Mouse (Mus musculus) hindbrain, embryonic 14.5 days (tissue): ENCODE results near the gene Fgfr2. TPM values are rescaled to one million over a fixed set of nuclear protein-coding genes. Genes with fewer than 3 reads are reported as not detected.

Experiments used
- ATAC-seq: fragments of 200-750 bp; cut with Nextera tagmentation; 2 replicates; pipeline ENCODE4 v1.8.0; 2017; ENCODE audit warnings: moderate number of reproducible peaks, mild to moderate bottlenecking, moderate TSS enrichment, moderate library complexity; ENCODE audit not compliant: low FRiP score
- DNase-seq: peaks from one replicate; pipeline ENCODE4 v3.0.0-alpha.2; 2015; ENCODE audit warnings: low spot score
- H3K27ac ChIP-seq: fragments of 300-500 bp; sonication (generic); 2 replicates; pipeline ENCODE4 v1.5.1; 2014; ENCODE audit warnings: mild to moderate bottlenecking, moderate library complexity
- H3K27me3 ChIP-seq: fragments of 300-500 bp; sonication (generic); 2 replicates; pipeline ENCODE4 v1.6.1; 2014; ENCODE audit warnings: mild to moderate bottlenecking, low read length, mixed read lengths; ENCODE audit not compliant: control insufficient read depth, insufficient read depth
- H3K36me3 ChIP-seq: fragments of 300-500 bp; sonication (generic); replicated peaks from 2 replicates; pipeline ENCODE4 v1.6.1; 2014; ENCODE audit not compliant: control insufficient read depth, insufficient read depth
- H3K4me1 ChIP-seq: fragments of 300-500 bp; sonication (generic); replicated peaks from 2 replicates; pipeline ENCODE4 v1.6.1; 2014; ENCODE audit warnings: antibody characterized with exemption, low read length, mixed read lengths; ENCODE audit not compliant: control insufficient read depth, insufficient read depth
- H3K4me2 ChIP-seq: fragments of 300-500 bp; sonication (generic); replicated peaks from 2 replicates; pipeline ENCODE4 v1.6.1; 2014; ENCODE audit warnings: mild to moderate bottlenecking, moderate library complexity
- H3K4me3 ChIP-seq: fragments of 300-500 bp; sonication (generic); replicated peaks from 2 replicates; pipeline ENCODE4 v1.5.1; 2014; ENCODE audit warnings: mild to moderate bottlenecking, low read length
- H3K9ac ChIP-seq: fragments of 300-500 bp; sonication (generic); 2 replicates; pipeline ENCODE4 v1.6.1; 2014
- H3K9me3 ChIP-seq: fragments of 300-500 bp; sonication (generic); 2 replicates; pipeline ENCODE4 v1.6.1; 2016; ENCODE audit warnings: low read length; ENCODE audit not compliant: control insufficient read depth
- WGBS: fragments of 180-500 bp; shearing (Covaris S2); extraction: QIAGEN DNeasy Blood & Tissue Kit; methylation state at CpG from one replicate; pipeline ENCODE4 v1.1.7; 2014; 5-methylcytosine and 5-hydroxymethylcytosine counted together
- polyA plus RNA-seq: library from polyadenylated mRNA; unstranded; fragments of >200 nt; fragmentation: Nextera tagmentation; extraction: Ambion mirVana; gene quantifications from 2 replicates; pipeline ENCODE4 v1.2.1, GENCODE M21; 2014

Fgfr2 gene
- polyA plus RNA-seq, 1 experiment from 2014 or later = 43.5 TPM

DNA sequence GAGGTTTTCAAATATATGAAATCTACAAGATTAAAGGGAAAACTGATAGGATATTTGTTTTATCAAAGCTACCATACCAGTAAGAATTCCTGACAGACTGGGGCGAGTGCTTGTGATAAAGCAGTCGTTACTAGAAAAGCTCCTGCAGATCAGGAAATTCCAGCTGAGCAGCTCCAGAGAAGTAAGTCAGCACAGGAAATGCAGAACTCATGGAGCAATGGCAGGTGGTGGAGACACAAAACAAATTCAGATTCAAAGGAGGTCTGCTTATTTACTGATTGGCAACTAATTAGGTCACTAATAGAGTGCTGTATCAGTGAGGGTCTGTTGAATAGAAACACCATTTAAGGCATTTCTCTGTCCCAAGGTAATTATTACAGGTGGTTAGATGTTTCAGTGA lies 2232.3 kb downstream of the Fgfr2 start:
- ATAC-seq = no peak
- 64% methylated on average over 2 of the region's 2 CpGs for WGBS

DNA sequence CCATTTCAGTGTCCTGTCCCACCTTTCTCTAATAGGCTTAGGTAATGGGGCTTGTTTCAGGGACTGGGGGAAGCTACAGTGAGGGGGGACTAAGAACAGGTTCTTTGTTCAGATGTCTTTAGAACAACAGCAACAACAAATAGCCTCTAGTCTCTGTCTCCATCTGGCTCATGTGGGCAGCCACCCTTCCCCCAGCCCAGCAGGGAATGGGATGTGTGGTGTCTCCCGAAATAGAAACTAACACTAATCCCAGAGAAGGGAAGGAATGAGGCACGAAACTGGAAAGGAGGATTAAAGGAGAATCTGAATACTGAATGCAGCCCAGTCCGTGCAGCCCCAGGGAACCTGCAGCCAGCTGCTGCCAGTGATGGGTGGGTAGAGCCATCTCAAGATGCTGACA lies 2235.2 kb downstream of the Fgfr2 start:
- Histone ChIP-seq H3K4me1 (no peaks in the 10 kb centered on the region), H3K4me3 (no peak overlapping the region), H3K9ac (no peak overlapping the region), H3K27me3 (no peaks in the 10 kb centered on the region), H3K36me3 (peaks cover 55% of the 10 kb centered on the region), H3K9me3 (no peaks in the 10 kb centered on the region), H3K4me2 (no peak overlapping the region), H3K27ac (no peak overlapping the region)
- ATAC-seq (no peak), DNase-seq (no peak)
- 14% methylated on average over 3 of the region's 3 CpGs for WGBS

More for the DNA sequence above, 2232.3 kb downstream of the Fgfr2 start:
- Histone ChIP-seq H3K4me3 (no peak overlapping the region), H3K4me2 (no peak overlapping the region), H3K36me3 (peaks cover 63% of the 10 kb centered on the region), H3K4me1 (no peaks in the 10 kb centered on the region), H3K27me3 (no peaks in the 10 kb centered on the region), H3K9me3 (no peaks in the 10 kb centered on the region), H3K27ac (no peak overlapping the region), H3K9ac (no peak overlapping the region)
- no peak for DNase-seq

GRCm38 (mm10) chr7:130886246-130886645 lies 2236.9 kb downstream of the Fgfr2 start:
- 90% methylated on average over 3 of the region's 3 CpGs for WGBS
- ATAC-seq (no peak), DNase-seq (no peak)
- no peaks in the 10 kb centered on the region for H3K9me3 ChIP-seq
- H3K9ac ChIP-seq = no peak overlapping the region
- no peak overlapping the region for H3K27ac ChIP-seq
- no peak overlapping the region for H3K4me2 ChIP-seq
- peaks cover 47% of the 10 kb centered on the region for H3K36me3 ChIP-seq
- H3K4me1 ChIP-seq = no peaks in the 10 kb centered on the region
- H3K4me3 ChIP-seq = no peak overlapping the region
- H3K27me3 ChIP-seq = no peaks in the 10 kb centered on the region

- no peak overlapping the region for H3K4me2 ChIP-seq
Observed at GRCm38 (mm10) chr7:130884161-130884560, 2239.0 kb downstream of the Fgfr2 start.

GRCm38 (mm10) chr7:130867256-130867655 lies 2255.9 kb downstream of the Fgfr2 start:
- DNase-seq (no peak), ATAC-seq (no peak)
- Histone ChIP-seq H3K9me3 (no peaks in the 10 kb centered on the region), H3K4me1 (peaks cover 14% of the 10 kb centered on the region), H3K4me3 (peak overlapping the region; percentile 59), H3K36me3 (no peaks in the 10 kb centered on the region), H3K27ac (no peak overlapping the region), H3K27me3 (no peaks in the 10 kb centered on the region), H3K4me2 (peak overlapping the region; percentile 59), H3K9ac (peak overlapping the region; percentile 9; the same call in 1 of the 2 replicates)
- WGBS = 53% methylated on average over 3 of the region's 3 CpGs

More at GRCm38 (mm10) chr7:130884161-130884560, 2239.0 kb downstream of the Fgfr2 start:
- Histone ChIP-seq H3K4me3 (no peak overlapping the region), H3K9me3 (no peaks in the 10 kb centered on the region), H3K9ac (no peak overlapping the region), H3K27ac (no peak overlapping the region), H3K36me3 (peaks cover 49% of the 10 kb centered on the region), H3K27me3 (no peaks in the 10 kb centered on the region), H3K4me1 (no peaks in the 10 kb centered on the region)
- no peak for ATAC-seq
- no peak for DNase-seq
- 94% methylated on average over 2 of the region's 2 CpGs for WGBS

- H3K36me3 ChIP-seq = no peaks in the 10 kb centered on the region
- WGBS = 2% methylated on average over 13 of the region's 13 CpGs
- peak; percentile 31 for DNase-seq
- ATAC-seq = no peak
- peak overlapping the region; percentile 59 for H3K4me2 ChIP-seq
- H3K27ac ChIP-seq = peak overlapping the region; percentile 88
- H3K4me1 ChIP-seq = peaks cover 14% of the 10 kb centered on the region
- peak overlapping the region; percentile 59 for H3K4me3 ChIP-seq
- no peaks in the 10 kb centered on the region for H3K27me3 ChIP-seq
- peak overlapping the region; percentile 71 for H3K9ac ChIP-seq
- no peaks in the 10 kb centered on the region for H3K9me3 ChIP-seq
Observed at GRCm38 (mm10) chr7:130866640-130867039, 2256.5 kb downstream of the Fgfr2 start.

DNA sequence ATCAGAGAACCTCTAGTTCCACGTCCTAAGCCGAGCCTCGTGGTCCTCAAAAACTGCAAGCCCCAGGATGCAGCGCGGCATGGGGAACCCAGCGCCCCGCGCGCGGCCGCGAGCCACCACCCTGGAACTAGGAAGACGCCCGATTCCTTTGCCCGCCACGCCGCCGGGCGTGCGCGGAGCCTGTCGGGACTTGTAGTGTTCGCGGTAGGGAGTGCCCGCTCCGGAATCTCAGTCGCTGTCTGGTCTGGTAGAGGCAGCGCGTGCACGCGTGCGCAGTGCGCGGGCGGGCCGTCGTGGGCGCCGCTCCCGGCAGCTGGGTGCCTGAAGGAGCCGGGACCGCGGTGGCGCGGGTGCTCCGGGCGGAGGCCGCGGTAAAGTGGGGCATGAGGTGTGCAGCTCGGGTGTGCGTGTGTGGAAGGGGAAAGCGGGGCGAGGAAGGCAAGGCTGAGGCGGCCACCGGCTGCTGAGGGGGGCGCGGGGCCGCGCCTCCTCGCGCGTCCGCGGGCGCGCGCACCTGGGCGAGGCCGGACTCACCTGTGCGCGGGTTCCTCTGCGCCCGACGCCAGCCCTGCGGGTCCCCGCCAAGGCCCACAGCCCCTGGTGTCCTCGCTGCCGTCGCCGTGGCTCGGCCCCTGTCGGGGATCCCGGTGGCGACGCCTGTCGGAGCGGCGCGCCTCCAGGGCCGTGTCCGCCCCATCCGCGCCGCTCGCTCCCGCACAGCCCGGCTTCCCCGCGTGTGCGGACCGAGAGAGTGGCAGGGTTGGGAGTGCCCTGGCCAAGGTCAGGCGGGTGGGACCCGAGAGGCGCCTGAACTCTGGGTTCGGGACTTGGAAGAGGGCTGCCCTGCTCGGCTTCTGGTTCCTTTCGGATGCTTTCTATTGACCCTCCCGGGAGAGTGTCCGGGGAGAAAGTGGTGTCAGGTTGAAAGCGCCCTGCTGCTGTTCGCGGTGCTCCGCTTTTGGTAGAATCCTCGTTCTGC lies 2257.2 kb downstream of the Fgfr2 start, which contains the start of gene Plekha1:
Gene Plekha1, plus strand, starts transcription at position 144 of the 979 bp plus-strand sequence.
- H3K9ac ChIP-seq = peak within 1 kb of the TSS; percentile 71
- DNase-seq (peak; percentile 97), ATAC-seq (peak; percentile 98)
- no peaks in the 10 kb centered on the region for H3K9me3 ChIP-seq
- WGBS = under 1% methylated on average over 105 of the region's 114 CpGs
- H3K36me3 ChIP-seq = no peaks in the 10 kb centered on the region
- peak within 1 kb of the TSS; percentile 59 for H3K4me2 ChIP-seq
- H3K27me3 ChIP-seq = no peaks in the 10 kb centered on the region
- H3K4me3 ChIP-seq = peak within 1 kb of the TSS; percentile 59
- peak within 1 kb of the TSS; percentile 88 for H3K27ac ChIP-seq
- peaks cover 22% of the 10 kb centered on the region for H3K4me1 ChIP-seq

DNA sequence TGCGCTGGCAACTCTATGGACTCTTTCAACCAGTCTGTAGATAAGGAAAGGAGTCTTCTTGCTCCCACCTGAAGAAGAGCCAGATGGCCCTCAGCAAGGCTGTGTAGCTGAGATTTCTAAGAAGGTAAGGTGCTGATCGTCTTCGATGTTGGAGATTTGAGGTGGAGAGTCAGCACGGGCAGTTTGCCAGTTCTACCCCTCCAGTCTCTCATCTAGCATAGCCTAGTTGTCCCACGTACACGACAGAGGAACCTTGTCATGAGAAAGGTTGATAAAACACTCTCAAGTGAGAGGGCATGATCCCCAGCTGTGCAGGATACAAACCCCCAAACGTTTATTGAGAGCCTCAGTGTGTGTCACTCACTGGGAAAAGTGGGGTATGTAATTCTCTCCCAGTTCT lies 2258.4 kb downstream of the Fgfr2 start:
- H3K27ac ChIP-seq = no peak overlapping the region
- DNase-seq (no peak), ATAC-seq (no peak)
- WGBS = 80% methylated on average over 7 of the region's 7 CpGs
- H3K4me1 ChIP-seq = peaks cover 30% of the 10 kb centered on the region
- no peaks in the 10 kb centered on the region for H3K36me3 ChIP-seq
- no peak overlapping the region for H3K9ac ChIP-seq
- no peak overlapping the region for H3K4me3 ChIP-seq
- H3K27me3 ChIP-seq = no peaks in the 10 kb centered on the region
- H3K9me3 ChIP-seq = no peaks in the 10 kb centered on the region
- no peak overlapping the region for H3K4me2 ChIP-seq

DNA sequence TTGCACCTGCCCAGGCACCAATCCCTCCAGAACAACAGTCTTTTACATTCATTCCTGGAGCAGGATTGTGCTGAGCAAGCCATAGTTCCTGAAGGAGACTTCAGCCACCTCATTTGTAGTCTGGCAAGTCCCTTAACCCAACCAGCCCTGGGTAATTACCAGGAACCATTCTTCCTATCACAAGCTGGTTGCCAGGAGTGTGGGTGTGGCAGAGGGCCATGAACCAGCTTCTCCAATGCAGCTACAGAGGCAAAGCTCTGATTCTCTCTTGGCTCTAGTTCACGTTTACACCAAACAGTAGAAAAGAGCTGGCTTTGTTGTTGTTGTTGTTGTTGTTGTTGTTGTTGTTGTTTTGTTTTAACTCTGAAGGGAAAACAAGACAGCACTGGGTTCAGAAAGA lies 2260.6 kb downstream of the Fgfr2 start:
- DNase-seq = no peak
- Histone ChIP-seq H3K4me3 (no peak overlapping the region), H3K4me2 (no peak overlapping the region), H3K9me3 (no peaks in the 10 kb centered on the region), H3K27me3 (no peaks in the 10 kb centered on the region), H3K27ac (no peak overlapping the region), H3K36me3 (no peaks in the 10 kb centered on the region), H3K9ac (no peak overlapping the region), H3K4me1 (peaks cover 25% of the 10 kb centered on the region)
- ATAC-seq = no peak
- WGBS = 48% methylated on average over 1 of the region's 1 CpGs
